19 mouse cellular contexts compared by ENCODE assay signal in genomic region chr16:34887037-34887436, GRCm38 (mm10).
DNase-seq lines count a peak whose midpoint lies in the region; ATAC-seq and TF ChIP-seq lines count a peak whose summit lies in the region.
"Had no signal": no experiment of that assay in that cellular context is flagged by ENCODE, and none has a peak within 500 bp of the region (broad histone marks: within the 10 kb centered on the region; RNA-seq: fewer than 3 reads in every experiment).

No protein-coding gene starts in this region.

- no peaks in the 10 kb centered on the region for H3K36me3 ChIP-seq in liver, embryonic 14.5 days (replicated peaks; ENCODE audit: control insufficient read depth, insufficient read depth, low read depth)
- H3K36me3 ChIP-seq in liver, embryonic 16.5 days (ENCODE audit: control insufficient read depth, insufficient read depth), result no peaks in the 10 kb centered on the region
- H3K36me3 ChIP-seq: embryonic facial prominence, embryonic 15.5 days; forebrain, embryonic 10.5 days; heart, embryonic 12.5 days; hindbrain, embryonic 10.5 days had no signal

- H3K4me1 ChIP-seq in liver, embryonic 14.5 days (replicated peaks; ENCODE audit: control insufficient read depth in 2 of 2, insufficient read depth in 2 of 2, low read length in 1 of 2), result no peaks in the 10 kb centered on the region
- H3K4me1 ChIP-seq in liver, embryonic 16.5 days (ENCODE audit: control insufficient read depth, low read depth, low read length), result no peaks in the 10 kb centered on the region; the same call in 1 of the 2 replicates
- H3K4me1 ChIP-seq: embryonic facial prominence, embryonic 15.5 days; forebrain, embryonic 10.5 days; heart, embryonic 12.5 days; hindbrain, embryonic 10.5 days had no signal

- H3K9me3 ChIP-seq in liver, embryonic 14.5 days (ENCODE audit: control insufficient read depth, low read length), result no peaks in the 10 kb centered on the region
- no peaks in the 10 kb centered on the region for H3K9me3 ChIP-seq in liver, embryonic 16.5 days (replicated peaks; ENCODE audit: control insufficient read depth, low read length)
- H3K9me3 ChIP-seq: embryonic facial prominence, embryonic 15.5 days; forebrain, embryonic 10.5 days; heart, embryonic 12.5 days; hindbrain, embryonic 10.5 days had no signal

- no peak for TF ChIP-seq CTCF in liver, embryonic 14.5 days (IDR thresholded peaks at IDR 0.05; ENCODE audit: low read depth)

- ATAC-seq in liver, embryonic 14.5 days (ENCODE audit: insufficient read depth), result peak; percentile 53; the same call in 1 of the 2 replicates
- ATAC-seq in liver, embryonic 16.5 days (ENCODE audit: low read depth), result peak; percentile 91
- ATAC-seq: forebrain, embryonic 14.5 days had no signal

- no peak overlapping the region for H3K4me2 ChIP-seq in liver, embryonic 14.5 days (ENCODE audit: low read depth)
- H3K4me2 ChIP-seq in liver, embryonic 16.5 days (ENCODE audit: low read depth, low read length), result no peak overlapping the region
- H3K4me2 ChIP-seq: embryonic facial prominence, embryonic 15.5 days; heart, embryonic 12.5 days had no signal

- H3K27ac ChIP-seq in liver, embryonic 14.5 days, result no peak overlapping the region
- no peak overlapping the region for H3K27ac ChIP-seq in liver, embryonic 16.5 days (ENCODE audit: low read length)
- H3K27ac ChIP-seq: embryonic facial prominence, embryonic 15.5 days; forebrain, embryonic 10.5 days; gastrocnemius, adult 2 months; hindbrain, embryonic 10.5 days had no signal

- DNase-seq in kidney, adult 8-10 months, result peak; percentile 29 to 36
- DNase-seq in kidney, adult 18-20 months, result no peak
- DNase-seq in liver, embryonic 14.5 days (ENCODE audit: low read depth in 3 of 3, low spot score in 3 of 3), result peak in 1 of 3 experiments; percentile 24
- DNase-seq in liver, result no peak
- no peak for DNase-seq in cerebellum, adult 9-11 months
- DNase-seq: adrenal gland, adult 8-10 months; adrenal gland, postnatal 36 days; cerebellum, adult 2 months; cerebellum, postnatal 14 days; embryo, embryonic 11 days; gastrocnemius, adult 2 months; gastrocnemius, postnatal 25 days had no signal

- H3K4me3 ChIP-seq in liver, embryonic 14.5 days (ENCODE audit: insufficient read depth in 1 of 2, low read depth in 2 of 2, low read length in 2 of 2), result no peak overlapping the region
- no peak overlapping the region for H3K4me3 ChIP-seq in liver, embryonic 16.5 days (ENCODE audit: low read depth, low read length)
- H3K4me3 ChIP-seq: embryonic facial prominence, embryonic 15.5 days; erythroblast, embryonic 14.5 days; forebrain, embryonic 10.5 days; gastrocnemius, adult 2 months; heart, embryonic 12.5 days; hindbrain, embryonic 10.5 days had no signal

- WGBS in liver, embryonic 14.5 days (ENCODE audit: insufficient replicate concordance), result 52% methylated on average over 1 of the region's 1 CpGs
- WGBS in liver, embryonic 16.5 days (ENCODE audit: insufficient replicate concordance), result 50% methylated on average over 1 of the region's 1 CpGs

- no peaks in the 10 kb centered on the region for H3K27me3 ChIP-seq in liver, embryonic 14.5 days (ENCODE audit: control insufficient read depth, insufficient read depth, low read length)
- no peaks in the 10 kb centered on the region for H3K27me3 ChIP-seq in liver, embryonic 16.5 days (ENCODE audit: control insufficient read depth, insufficient read depth, low read depth, low read length)
- H3K27me3 ChIP-seq: embryonic facial prominence, embryonic 15.5 days had no signal

- no peak overlapping the region for H3K9ac ChIP-seq in liver, embryonic 14.5 days (replicated peaks)
- no peak overlapping the region for H3K9ac ChIP-seq in liver, embryonic 16.5 days (ENCODE audit: low read depth, low read length)
- H3K9ac ChIP-seq: embryonic facial prominence, embryonic 15.5 days; heart, embryonic 12.5 days had no signal

- TF ChIP-seq EP300 in liver, embryonic 14.5 days (IDR thresholded peaks at IDR 0.05; ENCODE audit: low read depth), result no peak

Comparison
In these comparisons a context has a peak if more than half of its experiments do, and no peak if none do; other contexts are left out.
1. DNase-seq: peak in kidney, adult 8-10 months (2 of 2); none in kidney, adult 18-20 months (single experiment), liver (single experiment) and cerebellum, adult 9-11 months (single experiment).